Mouse (Mus musculus): Measurements from ENCODE around the gene Sema4a. TPM values are rescaled to one million over a fixed set of nuclear protein-coding genes. Genes with fewer than 3 reads are reported as not detected.

Gene Sema4a
- polyA plus RNA-seq, 1 experiment from 2014 or later, result 28.8 TPM

- H3K4me3 ChIP-seq (replicated peaks), result no peak overlapping the region
- H3K9me3 ChIP-seq, result no peaks in the 10 kb centered on the region
- no peak overlapping the region for H3K9ac ChIP-seq (replicated peaks)
- no peaks in the 10 kb centered on the region for H3K27me3 ChIP-seq
- peaks cover 3% of the 10 kb centered on the region for H3K4me1 ChIP-seq (replicated peaks)
- H3K27ac ChIP-seq, result no peak overlapping the region
- no peak for ATAC-seq
- H3K4me2 ChIP-seq (replicated peaks), result no peak overlapping the region
- H3K36me3 ChIP-seq, result peaks cover 93% of the 10 kb centered on the region
- 89% methylated on average over 4 of the region's 4 CpGs for WGBS
These were observed 45.3 kb downstream of the Sema4a start for GRCm38 (mm10) chr3:88415668-88416067.

GRCm38 (mm10) chr3:88412636-88413035 is 48.3 kb downstream of the Sema4a start:
- H3K9me3 ChIP-seq, result no peaks in the 10 kb centered on the region
- H3K9ac ChIP-seq (replicated peaks), result no peak overlapping the region
- no peaks in the 10 kb centered on the region for H3K27me3 ChIP-seq
- peaks cover 62% of the 10 kb centered on the region for H3K36me3 ChIP-seq
- H3K27ac ChIP-seq, result no peak overlapping the region
- peaks cover 24% of the 10 kb centered on the region for H3K4me1 ChIP-seq (replicated peaks)
- H3K4me3 ChIP-seq (replicated peaks), result no peak overlapping the region
- no peak for ATAC-seq
- no peak overlapping the region for H3K4me2 ChIP-seq (replicated peaks)
- WGBS, result 92% methylated on average over 11 of the region's 11 CpGs

DNA sequence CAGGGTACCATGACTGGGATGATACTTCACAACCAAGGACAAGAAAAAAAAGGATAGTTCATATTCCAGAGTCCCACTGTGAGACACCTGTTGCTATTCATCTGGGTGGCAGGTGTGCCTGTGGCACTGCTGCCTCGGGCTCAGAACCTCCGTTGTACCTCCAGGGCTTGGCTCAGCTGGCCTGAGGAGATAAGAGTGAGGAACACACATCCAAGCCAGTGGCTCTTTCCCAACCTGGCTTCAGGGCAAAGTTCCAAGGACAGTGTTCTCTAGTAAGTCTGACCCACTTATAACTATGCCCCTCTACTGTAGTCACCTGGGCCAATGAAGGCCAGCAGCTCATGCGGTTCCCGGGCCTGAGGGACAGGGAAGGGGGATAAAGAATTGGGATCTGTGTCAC is 49.3 kb downstream of the Sema4a start:
- H3K4me1 ChIP-seq (replicated peaks), result peaks cover 26% of the 10 kb centered on the region
- H3K9me3 ChIP-seq, result no peaks in the 10 kb centered on the region
- peaks cover 53% of the 10 kb centered on the region for H3K36me3 ChIP-seq
- H3K4me2 ChIP-seq (replicated peaks), result no peak overlapping the region
- H3K4me3 ChIP-seq (replicated peaks), result no peak overlapping the region
- no peak overlapping the region for H3K9ac ChIP-seq (replicated peaks)
- H3K27me3 ChIP-seq, result no peaks in the 10 kb centered on the region
- no peak for ATAC-seq
- no peak overlapping the region for H3K27ac ChIP-seq
- 89% methylated on average over 4 of the region's 4 CpGs for WGBS

GRCm38 (mm10) chr3:88410645-88411031 is 50.3 kb downstream of the Sema4a start:
- no peak; the same call in 1 of the 2 replicates for ATAC-seq
- H3K4me1 ChIP-seq (replicated peaks), result peaks cover 26% of the 10 kb centered on the region
- peak overlapping the region; percentile 75 for H3K4me2 ChIP-seq (replicated peaks)
- no peaks in the 10 kb centered on the region for H3K27me3 ChIP-seq
- H3K9ac ChIP-seq (replicated peaks), result peak overlapping the region; percentile 83; the same call in 1 of the 2 replicates
- WGBS, result 32% methylated on average over 7 of the region's 7 CpGs
- peaks cover 42% of the 10 kb centered on the region for H3K36me3 ChIP-seq
- H3K4me3 ChIP-seq (replicated peaks), result peak overlapping the region; percentile 71
- peak overlapping the region; percentile 68 for H3K27ac ChIP-seq
- no peaks in the 10 kb centered on the region for H3K9me3 ChIP-seq

DNA sequence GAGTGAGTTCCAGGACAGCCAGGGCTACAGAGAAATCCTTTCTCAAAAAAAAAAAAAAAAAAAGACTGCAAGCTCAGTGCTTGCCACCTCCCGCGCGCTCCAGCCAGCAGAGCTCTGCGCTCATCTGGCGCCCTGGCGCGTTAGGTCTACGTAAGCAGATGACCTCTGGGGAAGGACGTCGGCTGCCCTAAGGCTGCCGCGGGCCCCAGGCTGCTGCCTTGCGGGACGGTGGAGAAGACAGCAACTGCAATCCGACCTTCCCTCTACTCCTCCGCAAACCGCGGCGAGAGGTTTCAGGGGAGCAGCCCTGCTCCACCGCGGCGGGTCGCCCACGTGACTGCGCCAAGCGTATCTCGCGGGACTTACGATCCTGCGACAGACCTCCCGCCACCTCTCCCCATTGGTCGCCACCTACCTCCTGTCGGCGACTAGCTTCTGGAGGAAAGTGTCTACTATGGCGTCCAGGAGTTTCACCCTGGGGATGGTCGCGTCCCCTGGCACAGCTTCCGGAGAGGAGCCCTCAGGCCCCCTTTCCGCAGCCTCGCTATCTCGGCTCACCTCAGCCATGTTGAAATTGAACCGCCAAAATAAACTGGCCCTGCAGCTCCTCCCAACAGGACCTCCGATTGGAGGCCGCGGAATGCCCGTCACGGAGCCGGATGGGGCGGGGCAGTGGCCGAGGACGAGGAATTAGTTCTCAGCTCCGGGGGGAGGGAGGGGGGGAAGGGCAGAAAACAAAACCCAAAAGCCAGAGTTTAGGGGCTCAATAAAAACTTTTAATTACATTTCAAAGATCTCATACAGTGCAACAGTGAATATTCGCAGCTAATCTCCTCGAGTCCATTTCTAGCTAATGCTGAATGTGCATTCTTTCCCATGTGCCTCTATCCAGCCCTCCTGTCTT is 51.0 kb downstream of the Sema4a start, which contains the start of gene Pmf1:
Gene Pmf1 (minus strand): TSS at position 591 of the 904 bp plus-strand sequence.
- Histone ChIP-seq H3K36me3 (peaks cover 36% of the 10 kb centered on the region), H3K9ac (replicated peaks) (peak within 1 kb of the TSS; percentile 83), H3K27me3 (no peaks in the 10 kb centered on the region), H3K9me3 (no peaks in the 10 kb centered on the region), H3K4me2 (replicated peaks) (peak within 1 kb of the TSS; percentile 75), H3K4me1 (replicated peaks) (peaks cover 26% of the 10 kb centered on the region), H3K27ac (peak within 1 kb of the TSS; percentile 88), H3K4me3 (replicated peaks) (peak within 1 kb of the TSS; percentile 71)
- WGBS, result under 1% methylated on average over 54 of the region's 54 CpGs
- ATAC-seq, result peak; percentile 92

GRCm38 (mm10) chr3:88408953-88409352 is 52.0 kb downstream of the Sema4a start:
- no peaks in the 10 kb centered on the region for H3K9me3 ChIP-seq
- 58% methylated on average over 5 of the region's 5 CpGs for WGBS
- no peak for ATAC-seq
- no peaks in the 10 kb centered on the region for H3K27me3 ChIP-seq
- peaks cover 26% of the 10 kb centered on the region for H3K4me1 ChIP-seq (replicated peaks)
- H3K36me3 ChIP-seq, result peaks cover 26% of the 10 kb centered on the region
- H3K27ac ChIP-seq, result no peak overlapping the region
- peak overlapping the region; percentile 71 for H3K4me3 ChIP-seq (replicated peaks)
- peak overlapping the region; percentile 83; the same call in 1 of the 2 replicates for H3K9ac ChIP-seq (replicated peaks)
- H3K4me2 ChIP-seq (replicated peaks), result peak overlapping the region; percentile 75

GRCm38 (mm10) chr3:88407529-88407928 is 53.5 kb downstream of the Sema4a start:
- H3K4me3 ChIP-seq (replicated peaks), result no peak overlapping the region
- WGBS, result 59% methylated on average over 7 of the region's 7 CpGs
- peaks cover 26% of the 10 kb centered on the region for H3K4me1 ChIP-seq (replicated peaks)
- ATAC-seq, result no peak
- H3K27me3 ChIP-seq, result no peaks in the 10 kb centered on the region
- no peak overlapping the region for H3K27ac ChIP-seq
- peaks cover 14% of the 10 kb centered on the region for H3K36me3 ChIP-seq
- H3K4me2 ChIP-seq (replicated peaks), result no peak overlapping the region
- H3K9me3 ChIP-seq, result no peaks in the 10 kb centered on the region
- no peak overlapping the region for H3K9ac ChIP-seq (replicated peaks)

- WGBS, result 0% methylated on average over 2 of the region's 2 CpGs
- peak; percentile 26; the same call in 1 of the 2 replicates for ATAC-seq
- Histone ChIP-seq H3K4me3 (replicated peaks) (no peak overlapping the region), H3K4me1 (replicated peaks) (peaks cover 26% of the 10 kb centered on the region), H3K27ac (no peak overlapping the region), H3K27me3 (no peaks in the 10 kb centered on the region), H3K36me3 (peaks cover 10% of the 10 kb centered on the region), H3K9me3 (no peaks in the 10 kb centered on the region), H3K9ac (replicated peaks) (no peak overlapping the region), H3K4me2 (replicated peaks) (no peak overlapping the region)
These were observed 53.9 kb downstream of the Sema4a start for GRCm38 (mm10) chr3:88407090-88407489.

DNA sequence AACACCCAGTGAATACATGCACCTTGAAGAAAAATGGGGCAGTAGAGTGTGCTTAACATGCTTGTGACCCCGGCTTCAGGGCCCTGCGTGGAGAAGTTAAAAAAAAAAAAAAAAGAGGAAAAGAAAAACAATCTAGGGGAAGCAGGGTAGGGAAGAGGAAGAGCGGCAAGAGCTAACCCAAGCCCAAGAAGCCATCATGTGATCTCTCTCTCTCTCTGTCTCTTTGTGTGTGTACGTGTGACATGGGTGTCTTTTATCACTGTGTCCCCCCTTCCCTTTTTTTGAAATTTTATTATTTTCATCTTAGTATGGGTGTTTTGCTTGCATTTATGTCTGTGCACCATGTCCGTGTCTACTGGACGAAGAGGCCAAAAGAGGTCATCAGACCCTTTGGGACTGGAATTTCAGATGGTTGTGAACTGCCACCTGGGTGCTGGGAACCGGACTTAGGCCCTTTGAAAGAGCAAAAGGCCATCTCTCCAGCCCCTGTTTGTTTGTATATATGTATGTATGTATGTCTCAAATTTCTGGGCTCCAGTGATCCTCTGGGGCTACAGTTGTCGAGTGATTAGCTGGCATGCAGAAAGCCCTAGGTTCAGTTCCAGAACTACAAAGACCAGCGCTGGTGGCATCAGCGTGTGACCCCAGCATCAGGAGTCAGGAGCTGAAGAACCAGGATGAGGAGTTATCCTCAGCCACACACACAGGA is 57.3 kb downstream of the Sema4a start:
- WGBS, result 94% methylated on average over 10 of the region's 10 CpGs
- no peak for ATAC-seq
- H3K9me3 ChIP-seq, result no peaks in the 10 kb centered on the region

DNA sequence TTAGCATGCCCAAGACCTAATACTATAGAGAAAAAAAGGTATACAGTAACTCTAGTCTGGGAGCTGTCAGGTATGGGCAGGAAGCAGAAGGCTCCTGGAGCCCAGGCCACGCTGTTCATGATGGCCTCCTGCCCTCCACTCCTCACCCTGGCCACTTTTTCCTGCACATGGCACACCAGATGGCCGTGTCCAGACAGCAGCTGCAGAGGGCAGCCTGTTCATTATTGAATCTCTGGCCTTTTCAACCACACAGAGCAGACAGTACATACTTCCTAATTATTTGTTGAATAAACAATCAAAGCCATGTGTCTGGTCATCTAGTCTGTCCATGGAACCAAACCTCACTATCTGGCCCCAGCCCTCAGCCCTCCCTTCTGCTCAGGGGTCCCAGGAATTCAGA is 62.3 kb downstream of the Sema4a start:
- Histone ChIP-seq H3K4me3 (replicated peaks) (no peak overlapping the region), H3K36me3 (peaks cover 4% of the 10 kb centered on the region; the same call in 1 of the 2 replicates), H3K9ac (replicated peaks) (no peak overlapping the region), H3K4me2 (replicated peaks) (no peak overlapping the region), H3K27ac (no peak overlapping the region), H3K9me3 (no peaks in the 10 kb centered on the region), H3K27me3 (no peaks in the 10 kb centered on the region), H3K4me1 (replicated peaks) (no peaks in the 10 kb centered on the region)
- 80% methylated on average over 2 of the region's 2 CpGs for WGBS
- no peak for ATAC-seq

More for the DNA sequence above, 57.3 kb downstream of the Sema4a start:
- Histone ChIP-seq H3K4me3 (replicated peaks) (no peak overlapping the region), H3K27me3 (no peaks in the 10 kb centered on the region), H3K4me1 (replicated peaks) (peaks cover 8% of the 10 kb centered on the region), H3K4me2 (replicated peaks) (no peak overlapping the region), H3K27ac (no peak overlapping the region), H3K36me3 (peaks cover 4% of the 10 kb centered on the region; the same call in 1 of the 2 replicates), H3K9ac (replicated peaks) (no peak overlapping the region)

DNA sequence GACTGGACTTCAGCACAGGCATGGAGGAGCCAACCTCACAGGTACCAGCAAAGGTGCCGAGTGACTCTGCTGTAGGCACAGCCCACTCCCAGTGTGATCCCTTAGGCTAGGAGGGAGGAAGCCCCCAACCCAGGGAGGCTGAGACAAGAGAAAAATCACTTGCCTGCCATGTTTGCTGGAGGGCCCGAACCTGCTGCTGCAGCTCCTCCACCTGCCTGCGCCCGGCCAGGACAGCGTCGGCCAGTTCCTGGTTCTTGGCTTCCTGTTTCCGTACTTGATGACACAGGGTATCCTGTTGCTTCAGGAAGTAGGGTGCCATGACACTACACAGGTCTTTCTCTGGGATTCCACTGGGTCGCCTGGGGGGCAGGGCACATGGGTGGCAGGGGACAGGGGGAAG is 65.2 kb downstream of the Sema4a start:
- Histone ChIP-seq H3K4me1 (replicated peaks) (no peaks in the 10 kb centered on the region), H3K9me3 (no peaks in the 10 kb centered on the region), H3K4me3 (replicated peaks) (no peak overlapping the region), H3K4me2 (replicated peaks) (no peak overlapping the region), H3K36me3 (peaks cover 4% of the 10 kb centered on the region; the same call in 1 of the 2 replicates), H3K27ac (no peak overlapping the region), H3K27me3 (no peaks in the 10 kb centered on the region), H3K9ac (replicated peaks) (no peak overlapping the region)
- no peak for ATAC-seq
- 97% methylated on average over 8 of the region's 8 CpGs for WGBS

DNA sequence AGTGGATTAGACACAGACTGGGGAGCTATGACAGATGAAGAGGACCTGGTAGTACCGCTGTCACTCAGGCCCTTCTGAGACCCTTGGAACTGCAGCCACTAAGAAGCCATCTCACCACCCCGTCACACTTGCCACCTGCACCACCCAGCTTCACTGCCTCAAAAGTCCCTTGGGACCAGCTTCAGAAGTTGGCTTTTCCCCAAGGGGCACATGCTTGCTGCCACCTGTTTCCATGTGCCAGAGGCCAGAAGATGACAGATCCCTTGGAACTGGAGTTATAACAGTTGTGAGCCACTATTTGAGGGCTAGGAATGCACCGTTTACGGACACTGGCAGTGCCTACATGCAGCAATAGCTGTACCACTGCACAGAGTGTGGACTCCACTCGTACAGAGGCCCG is 65.7 kb downstream of the Sema4a start:
- Histone ChIP-seq H3K4me3 (replicated peaks) (no peak overlapping the region), H3K9me3 (no peaks in the 10 kb centered on the region), H3K27ac (no peak overlapping the region), H3K4me2 (replicated peaks) (no peak overlapping the region), H3K27me3 (no peaks in the 10 kb centered on the region), H3K9ac (replicated peaks) (no peak overlapping the region), H3K4me1 (replicated peaks) (no peaks in the 10 kb centered on the region), H3K36me3 (peaks cover 8% of the 10 kb centered on the region)
- no peak for ATAC-seq
- WGBS, result 95% methylated on average over 6 of the region's 6 CpGs
